Mouse (Mus musculus) left cerebral cortex, adult 8-10 months (tissue): ENCODE results near the gene Patl2. TPM values are rescaled to one million over a fixed set of nuclear protein-coding genes. Genes with fewer than 3 reads are reported as not detected.
A peak's percentile ranks its signal among the peaks of the same experiment; 100 is the strongest.

Source experiments
- DNase-seq, 2 experiments: peaks; one replicate each; pipeline ENCODE4 v3.0.0; 2022; ENCODE audit warnings: low spot score in 2 of 2
- total RNA-seq, 4 experiments: library from RNA; stranded (reverse); gene quantifications; 2 replicates each; pipeline ENCODE4 v1.2.4; 2022

The Patl2 gene
- total RNA-seq, 4 experiments from 2014 or later, result 0.16 TPM; not detected in 3

DNA sequence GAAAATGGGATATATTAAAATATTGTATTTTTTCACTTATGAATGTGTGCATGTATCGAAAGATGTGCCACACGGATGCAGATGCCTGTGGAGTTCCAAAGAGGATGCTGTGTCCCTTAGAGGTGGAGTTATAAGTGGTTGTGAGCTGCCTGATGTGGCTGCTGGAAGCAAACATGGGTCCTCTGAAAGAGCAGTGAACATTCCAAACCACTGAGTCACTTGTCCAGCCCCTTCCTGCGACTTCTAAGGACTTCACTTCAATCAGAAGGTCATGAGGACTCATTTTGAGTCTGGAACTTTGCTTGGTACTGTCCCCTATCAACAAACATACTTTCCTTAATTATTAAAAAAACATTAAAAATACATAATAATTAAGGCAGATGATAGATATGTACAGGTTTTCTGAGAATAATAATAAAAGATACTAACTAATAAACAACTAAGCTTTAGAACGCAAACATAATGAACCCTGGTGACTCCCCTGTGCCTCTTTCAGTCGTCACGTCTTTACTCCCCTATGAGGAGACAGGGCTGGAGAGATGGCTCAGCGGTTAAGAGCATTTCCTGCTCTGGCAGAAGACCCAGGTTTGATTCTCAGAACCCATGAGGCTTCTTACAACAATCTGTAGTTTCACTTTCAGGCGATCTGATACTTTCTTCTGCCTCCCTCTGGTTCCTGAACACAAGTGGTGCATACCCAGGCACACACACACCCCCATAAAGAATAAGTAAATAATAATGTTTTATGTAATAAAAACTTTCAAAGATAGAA is 5.8 kb downstream of the Patl2 start:
- no peak for DNase-seq

DNA sequence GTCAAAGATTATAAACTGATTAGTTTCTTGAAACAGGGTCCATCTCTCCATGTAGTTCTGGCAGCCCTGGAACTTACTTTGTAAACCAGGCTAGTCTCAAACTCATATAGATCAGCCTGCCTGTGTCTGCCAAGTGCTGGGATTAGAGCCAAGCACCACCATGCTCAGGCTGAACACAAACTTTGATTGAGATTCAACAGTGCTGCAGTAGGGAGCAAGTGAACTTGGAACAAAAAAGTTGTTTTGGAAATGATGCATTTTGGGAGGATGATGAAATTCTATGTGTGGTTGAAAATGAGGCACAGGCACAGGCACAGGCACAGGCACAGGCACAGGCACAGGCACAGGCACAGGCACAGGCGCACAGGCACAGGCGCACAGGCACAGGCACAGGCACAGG is 13.8 kb downstream of the Patl2 start:
- no peak for DNase-seq

DNA sequence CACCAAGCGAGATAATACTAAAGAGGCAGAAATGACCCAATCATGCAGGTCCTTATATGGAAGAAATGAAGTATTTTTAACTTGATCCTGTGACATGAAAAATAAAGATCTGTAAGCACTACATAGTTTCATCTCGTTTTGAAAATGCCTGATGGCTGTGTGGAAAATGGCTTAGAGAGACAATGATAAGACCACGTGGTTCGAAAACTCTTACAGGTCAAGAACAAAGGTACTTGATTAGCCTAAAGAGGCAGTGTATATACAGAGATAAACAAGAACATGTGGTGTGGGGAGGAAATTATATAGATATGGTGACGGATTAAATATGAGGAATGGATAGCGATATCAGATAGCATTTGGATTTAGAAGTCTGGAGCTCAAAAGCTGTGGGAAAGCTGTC is 14.7 kb downstream of the Patl2 start:
- no peak for DNase-seq

DNA sequence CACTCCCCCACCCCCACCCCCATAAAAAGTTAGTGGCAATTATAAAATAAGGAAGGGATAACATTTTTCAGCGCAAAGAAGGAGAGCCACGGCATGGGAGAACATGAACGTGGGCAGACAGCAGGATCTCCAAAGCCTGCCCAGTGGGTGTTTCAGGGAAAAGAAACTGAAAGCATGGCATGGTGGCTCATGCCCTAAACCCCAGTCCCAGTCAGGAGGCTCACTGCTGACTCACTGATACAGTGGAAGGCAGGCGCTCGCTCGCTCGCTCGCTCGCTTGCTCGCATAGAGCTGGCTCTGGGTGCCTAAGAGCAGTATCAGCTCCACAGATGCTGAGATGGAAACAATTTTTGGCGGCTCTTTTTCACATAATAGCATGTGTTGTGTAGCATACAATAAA is 21.7 kb downstream of the Patl2 start:
- DNase-seq, result no peak

DNA sequence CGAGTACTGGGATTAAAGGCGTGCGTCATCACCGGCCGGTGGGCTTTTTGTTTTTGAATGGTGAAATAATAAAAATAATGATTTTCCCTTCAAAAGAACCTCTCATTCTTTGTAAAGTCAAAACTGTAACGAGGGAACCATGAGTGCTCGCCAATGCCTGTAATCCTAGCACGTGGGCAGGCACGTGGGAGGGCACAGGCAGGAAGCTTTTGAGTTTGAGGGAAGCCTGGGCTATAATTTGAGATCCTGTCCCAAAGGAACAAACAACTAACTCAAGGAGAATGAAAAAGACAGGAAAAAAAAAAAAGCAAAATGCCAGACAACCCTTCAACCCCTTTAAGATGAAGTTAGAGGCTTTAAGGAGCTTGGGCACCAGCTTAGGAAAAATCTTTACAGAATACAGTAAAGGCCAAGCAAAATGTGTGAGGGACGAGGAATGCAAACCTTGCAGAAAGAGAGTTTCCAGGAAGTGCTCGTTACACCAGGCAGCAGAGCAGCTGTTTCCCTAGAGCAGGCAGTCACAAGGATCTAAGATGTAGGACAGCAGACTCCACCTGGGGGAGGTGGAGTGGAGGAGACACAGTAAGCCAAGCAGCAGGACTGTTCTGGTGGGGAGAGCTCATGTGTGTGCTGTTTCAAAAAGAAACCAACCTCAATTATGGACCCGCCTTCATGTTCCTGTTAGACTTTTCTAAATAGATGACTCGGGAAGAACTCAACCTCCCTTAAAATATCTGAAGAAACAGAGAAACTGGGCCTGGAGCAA is 22.4 kb downstream of the Patl2 start:
- peak; percentile 6 to 50 for DNase-seq

DNA sequence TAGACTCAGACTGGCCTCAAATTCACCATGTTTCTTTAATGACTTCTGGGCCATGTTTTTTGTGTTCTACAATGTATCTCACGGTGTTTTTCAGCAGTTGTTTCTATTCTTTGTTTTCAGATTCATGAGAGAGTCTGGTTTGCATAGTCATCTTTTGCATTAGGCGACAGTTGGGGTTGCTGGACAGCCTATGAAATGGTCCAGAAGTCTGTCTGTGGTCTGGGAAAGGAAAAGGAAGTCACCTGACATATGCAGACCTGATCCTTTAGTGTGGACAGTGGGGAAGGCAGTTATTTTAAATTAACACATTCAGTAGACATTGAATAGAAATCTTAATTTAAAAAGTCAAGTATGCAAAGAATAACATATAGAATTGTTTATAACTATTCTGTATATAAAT is 23.5 kb downstream of the Patl2 start:
- DNase-seq, result no peak

DNA sequence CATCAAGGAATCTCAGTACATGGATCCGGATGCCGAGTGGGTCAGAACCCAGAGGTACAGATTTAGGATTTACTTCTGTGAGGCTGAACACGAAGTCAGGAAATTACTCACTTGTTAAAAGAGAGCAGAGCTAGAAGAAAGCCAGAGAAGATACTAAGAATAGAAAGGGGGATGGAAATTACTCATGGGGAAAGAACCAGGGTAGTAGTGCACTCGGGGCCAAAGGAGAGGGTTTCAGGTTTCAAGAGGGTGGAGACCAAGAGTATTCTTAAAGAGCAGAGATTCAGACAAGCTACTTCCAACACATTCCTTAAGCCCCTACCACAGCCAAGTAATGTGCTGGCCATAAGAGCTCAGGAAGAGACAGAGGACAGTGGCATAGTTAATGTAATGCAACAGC is 24.4 kb downstream of the Patl2 start:
- DNase-seq, result no peak

DNA sequence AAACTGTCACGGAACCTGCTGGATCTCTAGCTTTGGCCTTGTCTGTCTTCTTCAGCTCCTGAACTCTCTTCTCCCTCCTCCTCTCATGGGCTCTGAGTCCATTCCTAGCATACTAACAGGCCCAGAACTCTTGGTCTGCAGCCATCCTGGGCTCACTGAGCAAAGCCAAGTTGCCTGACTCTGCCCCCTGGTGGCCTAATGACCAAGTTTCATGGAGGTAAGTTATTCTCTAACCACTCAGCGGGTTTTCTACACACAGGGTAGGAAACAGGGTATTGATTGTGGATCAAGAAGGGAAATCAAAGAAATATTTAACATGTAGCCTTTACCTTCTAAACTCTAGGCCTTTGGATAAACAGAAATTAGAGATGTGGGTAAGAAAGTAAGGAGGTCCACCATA is 25.3 kb downstream of the Patl2 start, which contains the start of gene Trim69:
TSS of gene Trim69 (plus strand) at position 21 of the 400 bp plus-strand sequence.
- peak; percentile 30 to 48 for DNase-seq

DNA sequence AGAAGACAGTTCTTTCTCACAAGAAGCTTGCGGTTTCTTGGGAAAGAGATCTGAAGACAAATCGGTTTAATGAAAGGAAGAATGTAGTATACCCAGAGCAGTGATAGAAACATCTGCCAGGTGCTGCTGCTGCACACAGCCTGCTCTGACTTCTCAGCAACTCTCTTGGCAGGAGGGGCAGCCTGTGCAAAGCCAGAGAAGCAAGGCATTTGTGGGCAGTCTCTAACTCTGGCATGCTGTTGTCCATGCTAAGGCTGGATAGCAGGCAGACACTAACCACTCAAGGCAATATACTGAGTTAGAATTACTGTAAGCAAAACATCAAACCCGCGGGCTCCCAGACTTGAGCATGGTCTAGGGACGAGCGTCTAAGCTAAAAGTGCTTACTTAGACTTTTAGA is 26.3 kb downstream of the Patl2 start:
- no peak for DNase-seq

DNA sequence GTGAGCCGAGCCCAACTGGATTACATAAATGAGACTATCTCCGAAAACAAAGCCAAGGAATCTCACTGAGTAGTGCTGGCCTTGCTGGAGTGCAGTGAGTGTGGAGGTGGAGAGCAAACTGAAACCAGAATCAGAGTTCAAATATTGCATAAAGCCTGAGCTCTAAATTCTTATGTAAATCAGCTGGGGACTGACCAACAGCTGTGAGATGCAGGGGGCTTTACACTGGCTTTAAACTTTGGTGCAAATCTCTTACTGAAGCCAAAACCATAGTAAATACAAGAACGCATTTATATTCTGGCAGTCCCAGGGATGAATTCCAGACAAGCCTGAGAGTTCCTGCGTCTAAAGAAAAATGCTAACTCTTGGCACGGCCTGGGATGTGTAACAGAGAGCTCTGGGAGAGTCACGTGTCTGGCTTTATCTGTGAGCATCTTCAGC is 27.6 kb downstream of the Patl2 start:
- DNase-seq, result no peak

DNA sequence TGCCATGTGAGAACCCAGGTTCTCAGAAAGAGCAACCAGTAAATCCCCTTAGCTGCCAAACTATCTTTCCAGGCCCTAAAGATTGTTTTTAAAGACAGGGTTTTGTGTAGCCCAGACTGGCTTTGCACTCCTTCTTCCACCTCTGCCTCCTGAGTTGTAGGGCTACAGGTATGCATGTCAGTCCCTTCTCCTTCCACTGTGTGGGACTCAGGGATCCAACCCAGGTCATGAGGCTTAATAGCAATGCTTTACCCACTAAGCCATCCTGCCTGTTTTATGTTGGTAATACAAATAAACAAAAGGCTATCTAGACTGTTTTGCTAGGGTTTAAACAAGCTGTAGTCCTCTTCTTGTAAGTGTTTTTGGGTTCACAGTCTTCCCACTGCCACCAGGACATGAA is 28.4 kb downstream of the Patl2 start:
- no peak for DNase-seq

DNA sequence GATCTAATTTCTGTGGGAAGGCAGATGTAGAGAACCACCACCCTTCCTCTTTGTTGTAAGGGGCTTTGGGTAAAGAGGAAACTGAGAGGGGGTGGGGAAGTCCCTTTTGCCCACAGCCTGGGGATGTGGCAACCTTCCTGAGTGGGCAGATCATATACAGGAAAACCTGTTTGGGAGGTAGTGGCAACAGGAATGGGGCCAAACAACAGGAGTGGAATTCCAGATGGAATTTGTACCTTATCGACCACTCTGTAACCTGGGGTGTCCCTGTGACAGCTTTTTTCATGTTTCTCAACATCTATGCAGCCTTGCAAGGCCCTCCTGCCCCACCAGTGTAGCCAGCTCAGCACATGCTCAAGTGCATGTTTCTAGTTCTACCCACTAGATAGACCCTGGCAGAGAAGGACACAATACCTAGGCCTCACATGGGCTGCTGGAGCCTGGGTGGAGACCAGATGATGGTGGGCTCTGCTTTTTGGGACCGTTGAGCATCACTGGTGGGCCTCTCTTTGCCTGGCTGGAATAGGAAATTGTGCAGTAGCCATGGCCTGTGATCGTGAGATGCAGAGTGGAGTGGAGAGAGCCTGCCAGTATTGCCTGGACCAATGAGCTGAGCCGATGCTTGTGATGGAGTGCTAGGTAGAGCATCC is 29.8 kb downstream of the Patl2 start:
- no peak for DNase-seq

DNA sequence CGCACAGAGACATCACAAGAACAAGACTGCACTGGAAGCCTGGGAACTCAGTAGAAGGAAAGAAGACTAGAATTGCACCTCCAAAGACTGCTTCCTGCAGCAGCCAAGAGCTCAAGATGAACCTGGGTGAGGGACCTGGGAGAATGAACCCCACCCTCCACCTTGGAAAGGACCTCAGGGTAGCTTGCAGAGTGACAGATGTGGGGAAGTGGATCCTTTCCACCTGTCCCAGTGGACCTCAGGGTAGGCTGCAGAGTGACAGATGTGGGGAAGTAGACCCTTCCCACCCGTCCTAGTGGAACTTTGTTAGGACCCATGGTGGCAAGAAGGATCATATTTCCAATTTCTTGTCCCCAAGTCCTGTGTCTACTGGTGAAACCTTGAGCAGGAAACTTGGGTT is 30.7 kb downstream of the Patl2 start:
- no peak for DNase-seq

DNA sequence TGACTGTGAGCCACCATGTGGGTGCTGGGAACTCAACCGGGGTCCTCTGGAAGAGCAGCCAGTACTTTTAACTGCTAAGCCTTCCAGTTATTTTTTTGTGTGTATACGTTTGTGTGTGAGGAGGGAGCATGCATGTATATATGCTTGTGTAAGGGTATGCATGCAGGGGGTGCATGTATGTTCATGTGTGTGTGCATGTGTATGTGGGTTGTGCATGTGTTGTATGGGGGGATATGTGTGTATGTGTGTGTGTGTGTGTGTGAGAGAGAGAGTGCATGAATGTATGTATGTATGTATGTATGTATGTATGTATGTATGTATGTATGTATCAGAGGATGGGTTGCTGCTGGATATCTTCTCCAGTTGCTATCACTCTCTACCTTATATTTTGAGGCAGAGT is 31.5 kb downstream of the Patl2 start:
- no peak for DNase-seq

DNA sequence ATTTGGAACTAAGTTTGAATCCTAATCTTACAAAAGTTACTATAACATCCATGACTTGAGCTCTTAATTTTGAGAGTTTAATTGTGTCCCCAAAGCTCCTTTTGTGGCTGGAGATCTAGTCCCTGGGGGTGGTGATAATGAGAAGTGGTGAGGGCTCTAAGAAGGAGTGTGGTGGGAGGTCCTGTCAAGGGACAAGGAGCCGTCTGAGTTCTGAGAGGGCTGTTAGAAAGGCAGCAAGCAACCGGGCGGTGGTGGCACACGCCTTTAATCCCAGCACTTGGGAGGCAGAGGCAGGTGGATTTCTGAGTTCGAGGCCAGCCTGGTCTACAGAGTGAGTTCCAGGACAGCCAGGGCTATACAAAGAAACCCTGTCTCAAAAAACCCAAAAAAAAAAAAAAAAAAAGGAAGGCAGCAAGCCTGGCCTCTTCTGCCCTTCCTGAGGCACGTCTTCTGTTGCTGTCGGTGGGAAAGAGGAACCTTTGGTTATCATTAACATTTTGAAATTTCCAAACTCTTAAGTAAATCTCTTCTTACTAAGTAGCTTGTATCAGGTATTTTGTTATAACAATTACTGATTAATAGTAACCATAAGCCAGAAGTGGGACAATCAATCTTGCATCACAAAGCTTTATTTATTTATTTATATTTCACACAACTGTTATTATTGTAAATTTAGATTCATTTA is 32.2 kb downstream of the Patl2 start:
- no peak for DNase-seq

DNA sequence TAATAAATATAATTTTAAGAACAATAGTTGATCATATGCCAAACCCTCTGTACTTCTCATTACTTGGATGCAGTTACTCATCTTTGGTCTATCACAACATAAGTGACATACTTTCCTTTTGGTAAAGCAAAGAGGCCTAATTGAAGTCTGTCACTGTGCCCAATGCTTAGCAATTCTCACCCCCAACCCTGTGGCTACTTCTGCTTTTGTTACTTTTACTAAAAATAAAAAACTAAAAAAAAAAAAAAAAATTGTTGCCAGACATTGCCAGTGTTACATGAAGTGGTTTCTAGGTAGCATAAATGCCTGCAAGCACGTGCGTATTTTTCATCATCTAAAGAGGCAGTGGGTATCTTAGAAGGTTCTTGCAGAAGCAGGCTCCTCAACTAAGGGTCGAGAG is 33.1 kb downstream of the Patl2 start:
- DNase-seq, result no peak

DNA sequence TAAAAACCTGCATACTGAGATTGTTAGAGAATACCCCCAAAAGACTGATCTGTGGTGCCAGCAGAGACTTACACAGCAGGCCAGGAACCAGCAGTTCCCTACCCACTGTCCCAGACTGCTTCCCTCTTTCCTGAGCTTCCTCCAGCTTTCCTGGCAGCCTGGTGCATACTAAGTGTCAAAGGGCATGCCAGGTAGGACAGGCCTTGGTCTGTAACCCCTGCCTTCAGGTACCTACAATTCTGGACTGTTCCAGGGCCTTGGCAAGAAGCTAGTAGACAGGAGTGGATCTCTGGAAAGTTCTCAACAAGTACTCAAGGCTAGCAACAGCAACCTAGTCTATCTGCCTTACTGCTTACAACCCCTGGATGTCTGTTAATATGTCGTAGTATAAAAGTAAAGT is 34.8 kb downstream of the Patl2 start:
- DNase-seq, result no peak

DNA sequence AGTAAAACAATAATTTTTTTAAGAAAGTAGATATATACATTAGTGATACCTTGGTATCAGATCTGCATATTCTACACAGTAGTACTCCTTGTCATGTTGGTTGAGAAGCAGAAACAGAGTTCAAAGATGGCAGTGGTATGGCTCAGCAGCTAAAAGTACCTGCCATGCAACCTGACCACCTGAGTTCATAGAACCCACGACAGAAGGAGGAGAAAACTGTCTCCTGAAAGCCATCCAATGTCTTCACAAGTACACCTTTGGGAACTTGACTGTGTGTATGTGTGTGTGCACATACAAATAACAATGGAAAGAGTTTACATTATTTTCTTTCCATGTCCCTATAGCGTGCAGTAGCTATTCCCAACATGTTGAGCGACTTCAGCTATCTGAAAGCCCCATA is 36.3 kb downstream of the Patl2 start:
- no peak for DNase-seq

DNA sequence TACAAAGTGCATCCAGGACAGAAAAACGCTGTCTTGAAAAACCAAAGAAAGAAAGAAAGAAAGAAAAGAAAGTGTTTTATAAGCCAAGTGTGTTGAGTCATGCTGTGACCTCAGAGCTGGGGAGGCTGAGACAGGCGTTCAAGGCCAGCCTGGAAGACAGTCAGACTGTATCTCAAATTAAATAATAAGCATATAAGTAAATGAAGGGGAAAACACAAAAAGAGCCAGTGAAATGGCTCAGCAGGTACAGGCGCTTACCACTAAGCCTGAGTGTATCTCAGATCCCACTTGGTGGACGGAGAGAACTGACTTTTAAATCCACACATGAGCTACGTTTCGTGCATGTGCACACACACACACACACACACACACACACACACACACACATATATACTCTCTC is 36.7 kb downstream of the Patl2 start:
- DNase-seq, result no peak

DNA sequence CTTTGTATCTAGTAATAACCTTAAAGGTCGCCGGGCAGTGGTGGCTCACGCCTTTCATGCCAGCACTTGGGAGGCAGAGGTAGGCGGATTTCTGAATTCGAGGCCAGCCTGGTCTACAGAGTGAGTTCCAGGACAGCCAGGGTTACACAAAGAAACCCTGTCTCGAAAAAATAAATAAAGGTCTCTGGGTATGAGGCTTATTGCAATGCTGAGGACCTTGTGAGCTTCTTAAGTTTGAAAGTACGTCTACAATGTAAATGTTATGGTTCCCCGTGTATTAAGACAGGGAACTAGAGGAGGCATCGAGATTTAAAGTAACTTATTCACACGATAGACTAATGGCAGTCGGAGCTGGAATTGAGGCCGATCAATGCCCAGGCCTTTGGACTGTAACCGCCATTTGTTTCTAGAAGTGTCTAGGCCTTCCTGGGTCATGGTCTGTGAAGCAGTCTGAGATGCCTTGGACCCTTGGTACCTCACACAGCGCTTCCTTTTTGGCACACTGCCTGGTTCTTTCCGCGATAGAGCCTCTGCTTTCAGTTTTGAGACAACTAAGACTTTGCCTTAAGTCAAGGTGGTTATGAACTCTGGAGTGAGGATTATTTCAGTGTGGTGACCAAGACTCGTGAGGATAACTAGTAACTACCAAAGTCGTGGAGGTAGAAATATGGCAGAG is 37.6 kb downstream of the Patl2 start:
- DNase-seq, result peak in 1 of 2 experiments; percentile 22
